9 mouse cellular contexts compared by ENCODE assay signal in the genomic region with DNA sequence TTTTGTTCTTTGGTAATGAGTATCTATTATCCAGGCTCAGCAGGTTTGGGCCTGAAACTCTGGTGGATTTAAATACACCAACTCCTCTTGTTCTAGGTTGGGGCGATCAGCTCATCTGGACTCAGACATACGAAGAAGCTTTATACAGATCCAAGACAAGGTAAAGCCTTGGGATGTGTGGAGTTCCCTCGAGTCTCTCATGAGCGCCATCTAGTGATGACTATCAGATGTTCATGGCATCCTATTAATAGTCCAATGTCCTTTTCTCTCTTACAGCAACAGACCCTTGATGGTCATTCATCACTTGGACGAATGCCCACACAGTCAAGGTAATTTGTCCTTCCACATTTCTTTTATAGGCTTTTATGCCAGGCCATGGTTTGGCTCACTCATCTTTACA. TPM values are rescaled to one million over a fixed set of nuclear protein-coding genes. Genes with fewer than 3 reads are reported as not detected.
DNase-seq lines count a peak whose midpoint lies in the region; ATAC-seq and TF ChIP-seq lines count a peak whose summit lies in the region.
"Had no signal": no experiment of that assay in that cellular context is flagged by ENCODE, and none has a peak within 500 bp of the region (broad histone marks: within the 10 kb centered on the region; RNA-seq: fewer than 3 reads in every experiment).

No protein-coding gene starts in this region.

- H3K36me3 ChIP-seq in embryonic facial prominence, embryonic 14.5 days (ENCODE audit: control insufficient read depth, insufficient read depth, low read length) = no peaks in the 10 kb centered on the region
- no peaks in the 10 kb centered on the region for H3K36me3 ChIP-seq in intestine, postnatal 0 days (ENCODE audit: control insufficient read depth, insufficient read depth)
- H3K36me3 ChIP-seq in stomach, embryonic 14.5 days (ENCODE audit: control insufficient read depth, insufficient read depth, low read length) = no peaks in the 10 kb centered on the region
- H3K36me3 ChIP-seq: limb, embryonic 15.5 days had no signal

- peak in 1 of 2 experiments; percentile 26 for DNase-seq in layer of hippocampus, adult 2 months (ENCODE audit: low spot score in 2 of 2)
- DNase-seq in layer of hippocampus, postnatal 25 days (ENCODE audit: extremely low spot score in 1 of 2, low spot score in 1 of 2) = no peak
- DNase-seq in adipocyte (ENCODE audit: low spot score) = peak; percentile 4
- peak; percentile 66 for DNase-seq in embryonic facial prominence, embryonic 14.5 days (ENCODE audit: low spot score)
- DNase-seq in left cerebral cortex, adult 11 months (ENCODE audit: low spot score) = no peak

- H3K9ac ChIP-seq in embryonic facial prominence, embryonic 14.5 days (ENCODE audit: low read depth, low read length) = no peak overlapping the region
- H3K9ac ChIP-seq in intestine, postnatal 0 days (ENCODE audit: low read depth, low read length) = no peak overlapping the region
- no peak overlapping the region for H3K9ac ChIP-seq in stomach, embryonic 14.5 days (replicated peaks; ENCODE audit: low read depth, low read length)
- H3K9ac ChIP-seq: limb, embryonic 15.5 days had no signal

- H3K4me3 ChIP-seq in layer of hippocampus, adult 2 months = no peak overlapping the region
- no peak overlapping the region for H3K4me3 ChIP-seq in embryonic facial prominence, embryonic 14.5 days (ENCODE audit: low read depth, low read length)
- no peak overlapping the region for H3K4me3 ChIP-seq in intestine, postnatal 0 days (ENCODE audit: low read depth, low read length)
- no peak overlapping the region for H3K4me3 ChIP-seq in stomach, embryonic 14.5 days (ENCODE audit: low read depth, low read length)
- H3K4me3 ChIP-seq: limb, embryonic 15.5 days had no signal

- H3K27ac ChIP-seq in layer of hippocampus, adult 2 months = no peak overlapping the region
- no peak overlapping the region for H3K27ac ChIP-seq in embryonic facial prominence, embryonic 14.5 days (replicated peaks; ENCODE audit: low read depth, low read length)
- no peak overlapping the region for H3K27ac ChIP-seq in intestine, postnatal 0 days (ENCODE audit: low read depth, low read length)
- H3K27ac ChIP-seq in stomach, embryonic 14.5 days (ENCODE audit: low read length) = no peak overlapping the region
- H3K27ac ChIP-seq: limb, embryonic 15.5 days had no signal

- H3K27me3 ChIP-seq in embryonic facial prominence, embryonic 14.5 days (replicated peaks; ENCODE audit: control insufficient read depth, insufficient read depth, low read length) = no peaks in the 10 kb centered on the region
- no peaks in the 10 kb centered on the region for H3K27me3 ChIP-seq in intestine, postnatal 0 days (replicated peaks; ENCODE audit: control insufficient read depth, insufficient read depth, low read length)
- no peaks in the 10 kb centered on the region for H3K27me3 ChIP-seq in stomach, embryonic 14.5 days (ENCODE audit: control insufficient read depth, insufficient read depth, low read length)
- H3K27me3 ChIP-seq: limb, embryonic 15.5 days had no signal

- peak; percentile 85 for TF ChIP-seq CTCF in layer of hippocampus, adult 2 months (conservative IDR thresholded peaks at IDR 0.05)
- peak; percentile 80 for TF ChIP-seq CTCF in intestine, postnatal 0 days (IDR thresholded peaks at IDR 0.05; ENCODE audit: low read depth)

- peak; percentile 54 for ATAC-seq in CD4-positive, CD25-positive, alpha-beta regulatory T cell, adult 4 months
- no peak for ATAC-seq in embryonic facial prominence, embryonic 14.5 days (ENCODE audit: low read depth)
- ATAC-seq in intestine, postnatal 0 days = peak; percentile 36; the same call in 1 of the 2 replicates
- peak; percentile 70; the same call in 1 of the 2 replicates for ATAC-seq in stomach, embryonic 14.5 days (ENCODE audit: insufficient number of reproducible peaks, insufficient read depth, low FRiP score, low read depth)

- 34% methylated on average over 5 of the region's 5 CpGs for WGBS in embryonic facial prominence, embryonic 14.5 days
- 27% methylated on average over 5 of the region's 5 CpGs for WGBS in intestine, postnatal 0 days
- WGBS in stomach, embryonic 14.5 days = 23% methylated on average over 5 of the region's 5 CpGs

- H3K4me2 ChIP-seq in embryonic facial prominence, embryonic 14.5 days (ENCODE audit: low read depth, low read length) = no peak overlapping the region
- H3K4me2 ChIP-seq in intestine, postnatal 0 days (replicated peaks; ENCODE audit: low read depth) = no peak overlapping the region
- no peak overlapping the region for H3K4me2 ChIP-seq in stomach, embryonic 14.5 days (replicated peaks; ENCODE audit: low read depth, low read length)
- H3K4me2 ChIP-seq: limb, embryonic 15.5 days had no signal

- no peaks in the 10 kb centered on the region for H3K4me1 ChIP-seq in embryonic facial prominence, embryonic 14.5 days (ENCODE audit: control insufficient read depth, insufficient read depth, low read length)
- H3K4me1 ChIP-seq in intestine, postnatal 0 days (replicated peaks; ENCODE audit: control insufficient read depth, insufficient read depth, low read length) = 0 out of 2 replicates have a peak, but pooled peaks cover 5% of the 10 kb centered on the region
- H3K4me1 ChIP-seq in stomach, embryonic 14.5 days (ENCODE audit: control insufficient read depth, insufficient read depth, low read length) = no peaks in the 10 kb centered on the region
- H3K4me1 ChIP-seq: limb, embryonic 15.5 days had no signal

- no peaks in the 10 kb centered on the region for H3K9me3 ChIP-seq in embryonic facial prominence, embryonic 14.5 days (ENCODE audit: control insufficient read depth, low read length)
- H3K9me3 ChIP-seq in intestine, postnatal 0 days (ENCODE audit: control insufficient read depth) = no peaks in the 10 kb centered on the region
- H3K9me3 ChIP-seq in stomach, embryonic 14.5 days (ENCODE audit: control insufficient read depth, low read depth, low read length) = no peaks in the 10 kb centered on the region
- H3K9me3 ChIP-seq: limb, embryonic 15.5 days had no signal

RNA-seq across cellular contexts. Expression of gene Agr2, which starts 3.1 kb away (rescaled TPM):
- not detected for total RNA-seq in layer of hippocampus, adult 2 months (2021)
- not detected for total RNA-seq in layer of hippocampus, postnatal 25 days (2021)
- polyA plus RNA-seq in CD4-positive, CD25-positive, alpha-beta regulatory T cell, adult 4 months (2017; shearing (Covaris generic)) = not detected
- 3.3 and 7.9 TPM in 2 replicates for polyA plus RNA-seq in embryonic facial prominence, embryonic 14.5 days (2014; fragmentation: Nextera tagmentation; extraction: Ambion mirVana)
- polyA plus RNA-seq in intestine, postnatal 0 days (2015; fragmentation: Nextera tagmentation; extraction: Ambion mirVana) = 438 and 502 TPM in 2 replicates
- polyA plus RNA-seq in stomach, embryonic 14.5 days (2014; fragmentation: Nextera tagmentation; extraction: Ambion mirVana) = 223 TPM in 2 replicates

RNA-seq across cellular contexts. Expression of gene Tspan13, which starts 46.5 kb away (rescaled TPM):
- total RNA-seq in layer of hippocampus, adult 2 months (2021) = 100 to 1,000 TPM; 261 to 264 TPM
- 100 to 1,000 TPM; 286 to 292 TPM for total RNA-seq in layer of hippocampus, postnatal 25 days (2021)
- polyA plus RNA-seq in CD4-positive, CD25-positive, alpha-beta regulatory T cell, adult 4 months (2017; shearing (Covaris generic)) = 100 to 1,000 TPM; 219 to 252 TPM
- 57.3 and 57.5 TPM in 2 replicates for polyA plus RNA-seq in embryonic facial prominence, embryonic 14.5 days (2014; fragmentation: Nextera tagmentation; extraction: Ambion mirVana)
- polyA plus RNA-seq in intestine, postnatal 0 days (2015; fragmentation: Nextera tagmentation; extraction: Ambion mirVana) = 499 and 565 TPM in 2 replicates
- polyA plus RNA-seq in stomach, embryonic 14.5 days (2014; fragmentation: Nextera tagmentation; extraction: Ambion mirVana) = 123 and 132 TPM in 2 replicates

Comparison
In these comparisons a context has a peak if more than half of its experiments do, and no peak if none do; other contexts are left out.
1. DNase-seq: peak in adipocyte (single experiment) and embryonic facial prominence, embryonic 14.5 days (single experiment); none in layer of hippocampus, postnatal 25 days (0 of 2) and left cerebral cortex, adult 11 months (single experiment).
2. RNA of gene Agr2, which starts 3.1 kb away (polyA plus RNA-seq): 438 to 502 TPM in intestine, postnatal 0 days and 223 TPM in stomach, embryonic 14.5 days; 3.3 to 7.9 TPM in embryonic facial prominence, embryonic 14.5 days and not detected in CD4-positive, CD25-positive, alpha-beta regulatory T cell, adult 4 months; every median in the first group is over 10 times any median in the second.